Mouse (Mus musculus): Measurements from ENCODE around the gene 4930402F06Rik. TPM values are rescaled to one million over a fixed set of nuclear protein-coding genes. Genes with fewer than 3 reads are reported as not detected.

Gene 4930402F06Rik
- polyA plus RNA-seq, 1 experiment from 2014 or later = not detected

DNA sequence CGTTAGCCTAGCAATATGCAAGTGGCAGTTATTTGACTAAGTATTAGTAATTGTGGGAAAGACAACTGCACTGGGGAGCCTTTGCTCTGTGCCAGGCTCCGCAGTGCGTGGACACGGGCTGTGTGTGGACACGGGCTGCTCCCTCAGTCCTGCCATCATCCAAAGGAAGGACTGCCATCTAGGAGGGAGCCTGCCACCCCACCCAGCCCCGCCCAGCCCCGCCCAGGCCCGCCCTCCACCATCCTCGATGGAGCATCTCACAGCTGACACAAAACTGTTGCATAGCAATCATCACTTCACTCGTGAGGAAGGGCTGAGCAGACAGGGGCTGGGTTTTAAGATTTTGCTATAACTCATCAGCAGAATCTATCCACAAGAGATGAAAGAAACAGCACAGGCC lies 71.0 kb downstream of the 4930402F06Rik start:
- H3K27me3 ChIP-seq (ENCODE audit: control insufficient read depth, insufficient read depth, low read depth, low read length) = no peaks in the 10 kb centered on the region
- H3K4me2 ChIP-seq (ENCODE audit: low read depth, low read length) = no peak overlapping the region
- H3K36me3 ChIP-seq (ENCODE audit: control insufficient read depth, insufficient read depth, low read length) = no peaks in the 10 kb centered on the region
- peaks cover 22% of the 10 kb centered on the region for H3K4me1 ChIP-seq (replicated peaks; ENCODE audit: control insufficient read depth, insufficient read depth, low read length)
- ATAC-seq (ENCODE audit: low read depth) = no peak
- no peaks in the 10 kb centered on the region for H3K9me3 ChIP-seq (ENCODE audit: control insufficient read depth, low read length)
- no peak overlapping the region for H3K9ac ChIP-seq (ENCODE audit: low read length)
- H3K4me3 ChIP-seq (ENCODE audit: low read length) = no peak overlapping the region
- WGBS = 66% methylated on average over 10 of the region's 10 CpGs
- H3K27ac ChIP-seq (ENCODE audit: low read length) = no peak overlapping the region

Other genes starting within 250 kb of the 4930402F06Rik start
- 349 and 387 TPM in 2 replicates for gene Rab14, start 196.1 kb downstream of the 4930402F06Rik start, polyA plus RNA-seq (2015; fragmentation: Nextera tagmentation; extraction: Ambion mirVana)
- gene Gsn, start 140.8 kb downstream of the 4930402F06Rik start, polyA plus RNA-seq (2015; fragmentation: Nextera tagmentation; extraction: Ambion mirVana) = 241 and 277 TPM in 2 replicates
- gene Stom, start 60.2 kb downstream of the 4930402F06Rik start, polyA plus RNA-seq (2015; fragmentation: Nextera tagmentation; extraction: Ambion mirVana) = 67.1 and 75.1 TPM in 2 replicates
- not detected in 2 replicates for gene 4930568D16Rik, start 29.4 kb downstream of the 4930402F06Rik start, polyA plus RNA-seq (2015; fragmentation: Nextera tagmentation; extraction: Ambion mirVana)
- gene Ggta1, start 66.1 kb upstream of the 4930402F06Rik start, polyA plus RNA-seq (2015; fragmentation: Nextera tagmentation; extraction: Ambion mirVana) = 21.6 and 21.9 TPM in 2 replicates
- gene Dab2ip, start 161.1 kb upstream of the 4930402F06Rik start, polyA plus RNA-seq (2015; fragmentation: Nextera tagmentation; extraction: Ambion mirVana) = 30.9 and 34.2 TPM in 2 replicates

All from lung, embryonic 16.5 days (tissue).